Mouse (Mus musculus): ENCODE measurements around the gene Wfdc5.

- TF ChIP-seq POLR2A (IDR thresholded peaks at IDR 0.05; ENCODE audit: borderline replicate concordance, low read depth, low read length): no peak
- TF ChIP-seq CTCF (IDR thresholded peaks at IDR 0.05; ENCODE audit: low read depth, low read length): no peak
These were observed 53.7 kb downstream of the Wfdc5 start for GRCm38 (mm10) chr2:164128576-164129411.
